Mouse (Mus musculus) ES-E14 (cell line): ENCODE data around the gene Epb41l5.

ENCODE experiments used
- HCFC1 ChIP-seq: IDR thresholded peaks from 2 replicates; pipeline ENCODE4 v1.6.1; 2012; ENCODE audit warnings: low read length, inconsistent platforms, borderline replicate concordance; ENCODE audit not compliant: insufficient read depth
- ZC3H11A ChIP-seq: IDR thresholded peaks from 2 replicates; pipeline ENCODE4 v1.6.1; 2012; ENCODE audit warnings: low read depth, mild to moderate bottlenecking, inconsistent platforms, low read length, borderline replicate concordance
- ZNF384 ChIP-seq: IDR thresholded peaks from 2 replicates; pipeline ENCODE4 v1.6.1; 2012; ENCODE audit warnings: low read depth, low read length, inconsistent platforms

DNA sequence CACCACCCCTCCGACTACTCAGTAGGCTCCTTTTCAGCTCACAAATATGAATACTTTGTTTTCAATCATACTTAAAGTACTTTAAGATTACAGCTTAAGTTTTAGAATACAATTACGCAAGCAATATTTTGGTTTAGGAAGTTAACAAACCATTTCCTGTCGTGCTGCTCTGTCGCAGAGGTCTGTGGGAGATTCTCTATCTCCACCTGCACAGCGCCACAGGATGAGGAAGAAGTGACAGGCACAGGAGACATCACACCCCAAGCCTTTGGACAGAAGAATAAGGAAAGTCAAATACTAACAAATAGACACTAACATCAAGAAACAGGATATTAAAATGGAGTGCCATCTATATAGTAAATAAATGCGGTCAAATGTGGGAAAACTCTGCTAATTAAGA lies 49.9 kb downstream of the Epb41l5 start:
- TF ChIP-seq HCFC1 = no peak
- TF ChIP-seq ZNF384 = no peak
- no peak for TF ChIP-seq ZC3H11A
